Mouse (Mus musculus) frontal cortex, adult 2 months (tissue): ENCODE measurements at regions not wholly inside any gene's neighbourhood (a gene's known extent, or its start where the extent isn't known, plus 50 kb on each side); places are given as distances from the start of the nearest gene placed in this dataset.
A peak's percentile ranks its signal among the peaks of the same experiment; 100 is the strongest.
"Not testable (repeated sequence)": the region's sequence is repeated elsewhere in the genome, so short reads cannot be mapped to it uniquely, and the experiment has no call there.

Source experiments
- DNase-seq, 2 experiments: peaks; one replicate each; pipeline ENCODE4 v3.0.0; 2022; ENCODE audit warnings: low spot score in 1 of 2; ENCODE audit errors: extremely low spot score in 1 of 2

DNA sequence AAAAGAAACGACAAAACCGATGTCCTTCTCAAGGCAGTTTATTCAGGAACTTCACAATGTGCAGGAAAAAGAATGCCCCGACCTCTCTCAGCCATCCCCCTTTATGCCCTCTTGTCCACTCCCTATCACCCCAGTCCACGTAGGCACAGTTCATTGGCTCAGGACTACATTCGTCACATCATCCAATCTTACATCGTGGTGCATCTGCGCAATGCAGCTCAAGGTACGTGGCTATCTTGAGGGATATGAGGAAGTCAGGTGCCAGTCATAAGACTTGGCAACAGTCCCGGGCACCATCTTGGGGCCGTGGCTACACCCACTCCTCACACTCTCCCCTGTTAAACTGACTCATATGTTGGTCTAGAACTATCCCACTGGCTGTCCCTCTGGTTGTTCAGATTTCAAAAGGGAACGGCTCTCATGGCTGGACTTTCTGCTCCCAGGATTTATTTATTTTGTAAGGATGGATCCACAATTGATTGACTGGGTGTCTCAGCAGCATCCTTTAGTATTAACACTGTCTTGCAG lies 87.4 kb upstream of the Olfr1402 start:
- DNase-seq = not testable (repeated sequence)

GRCm38 (mm10) chr3:97507209-97507608 lies 85.4 kb upstream of the Olfr1402 start:
- DNase-seq = peak; percentile 41 to 71

GRCm38 (mm10) chr3:97491904-97492303 lies 70.1 kb upstream of the Olfr1402 start:
- no peak for DNase-seq

- no peak for DNase-seq
Observed at GRCm38 (mm10) chr3:97491208-97491607, 69.4 kb upstream of the Olfr1402 start.

- DNase-seq = no peak
Observed at GRCm38 (mm10) chr3:97489336-97489735, 67.5 kb upstream of the Olfr1402 start.
